Mouse (Mus musculus): ENCODE data around the gene Bhmt. TPM values are rescaled to one million over a fixed set of nuclear protein-coding genes. Genes with fewer than 3 reads are reported as not detected.

Bhmt gene
- total RNA-seq (2012; rRNA removed), result not detected in 2 replicates
- not detected in 2 replicates for total RNA-seq (2014; rRNA removed)
- not detected in 2 replicates for polyA plus RNA-seq (2012; ENCODE audit: insufficient read length, low read depth)

- no peak for TF ChIP-seq MAZ (IDR thresholded peaks at IDR 0.05; ENCODE audit: low read depth, low read length)
- no peak for TF ChIP-seq RCOR1 (conservative IDR thresholded peaks at IDR 0.05; ENCODE audit: low read depth, low read length)
- no peak for TF ChIP-seq ZMIZ1 (IDR thresholded peaks at IDR 0.05; ENCODE audit: low read depth, low read length)
- no peak for TF ChIP-seq USF1 (IDR thresholded peaks at IDR 0.05; ENCODE audit: low read depth, low read length)
- TF ChIP-seq TBP (conservative IDR thresholded peaks at IDR 0.05; ENCODE audit: low read depth, low read length), result no peak
- no peak for TF ChIP-seq PAX5 (IDR thresholded peaks at IDR 0.05; ENCODE audit: low read length)
- no peak for TF ChIP-seq JUN (IDR thresholded peaks at IDR 0.05; ENCODE audit: insufficient read depth, low read depth, low read length)
- no peak for TF ChIP-seq IRF4 (IDR thresholded peaks at IDR 0.05; ENCODE audit: low read depth, low read length)
- H3K4me1 ChIP-seq (ENCODE audit: control insufficient read depth in 1 of 2, insufficient read depth in 2 of 2), result peaks cover 4 to 7% of the 10 kb centered on the region in 2 experiments
- no peaks in the 10 kb centered on the region for H3K9me3 ChIP-seq (replicated peaks; ENCODE audit: low read length)
- no peaks in the 10 kb centered on the region for H3K27me3 ChIP-seq (replicated peaks)
- H3K79me2 ChIP-seq (replicated peaks; ENCODE audit: control insufficient read depth, extremely low read depth, insufficient read depth, poor library complexity, severe bottlenecking), result no peaks in the 10 kb centered on the region
- H3K9ac ChIP-seq (ENCODE audit: insufficient read depth, low read depth), result no peak within 1 kb of the TSS
- H3K4me2 ChIP-seq (ENCODE audit: insufficient read depth, low read depth, poor library complexity, severe bottlenecking), result no peak within 1 kb of the TSS
- H3K27ac ChIP-seq (ENCODE audit: insufficient read depth, low read depth), result no peak within 1 kb of the TSS
- in situ Hi-C loops (cut with MboI; ENCODE audit: low pct_ligation_motif_present, low pct_unique_long_range_greater_than_20kb, low sequenced_read_pairs), result no loop called here
- DNase-seq (ENCODE audit: extremely low read depth), result no peak
- no peaks in the 10 kb centered on the region for H3K36me3 ChIP-seq (replicated peaks in 1 of 2; ENCODE audit: control insufficient read depth in 1 of 2, insufficient read depth in 1 of 2, low read length in 1 of 2)
- H3K4me3 ChIP-seq (replicated peaks in 1 of 3; ENCODE audit: low read depth in 2 of 3, low read length in 2 of 3, poor library complexity in 1 of 3), result no peak within 1 kb of the TSS
- dilution Hi-C loops (cut with MboI; ENCODE audit: extremely low pct_ligation_motif_present, extremely low pct_unique_long_range_greater_than_20kb, low sequenced_read_pairs), result no loop called here
Observed at GRCm38 (mm10) chr13:93637282-93638245, at the start of gene Bhmt. Gene Bhmt (minus strand): TSS chr13:93637961.

DNA sequence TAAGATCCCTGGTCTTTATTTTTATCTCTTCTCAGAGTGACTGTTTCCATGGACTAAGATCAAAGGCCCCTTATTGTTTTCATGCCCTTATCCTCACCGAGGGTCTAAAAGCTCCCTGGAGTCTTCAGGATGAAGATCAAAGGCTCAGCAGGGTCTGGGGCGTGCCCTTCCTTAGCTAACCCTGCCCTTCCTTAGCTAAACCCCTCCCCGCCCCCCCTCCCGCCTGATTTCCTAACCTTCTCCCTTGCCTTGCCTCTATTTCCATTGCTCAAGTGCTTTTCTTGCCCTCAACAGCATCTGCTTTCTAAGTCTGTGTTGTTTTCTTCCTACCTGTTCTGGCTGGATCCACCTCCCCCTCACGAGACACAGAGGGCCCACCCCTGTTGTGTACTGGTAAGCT lies 49.6 kb upstream of the Bhmt start:
- no peak overlapping the region for H3K4me2 ChIP-seq (ENCODE audit: insufficient read depth, low read depth, poor library complexity, severe bottlenecking)
- no peaks in the 10 kb centered on the region for H3K36me3 ChIP-seq (replicated peaks in 1 of 2; ENCODE audit: control insufficient read depth in 1 of 2, insufficient read depth in 1 of 2, low read length in 1 of 2)
- H3K9ac ChIP-seq (ENCODE audit: insufficient read depth, low read depth), result no peak overlapping the region
- no peak overlapping the region for H3K4me3 ChIP-seq (replicated peaks in 1 of 3; ENCODE audit: low read depth in 2 of 3, low read length in 2 of 3, poor library complexity in 1 of 3)
- no peaks in the 10 kb centered on the region for H3K27me3 ChIP-seq (replicated peaks)
- no peaks in the 10 kb centered on the region for H3K9me3 ChIP-seq (replicated peaks; ENCODE audit: low read length)
- no peak overlapping the region for H3K27ac ChIP-seq (ENCODE audit: insufficient read depth, low read depth)
- no peak for TF ChIP-seq SMC3 (IDR thresholded peaks at IDR 0.05; ENCODE audit: low read depth, low read length)
- TF ChIP-seq POLR2A (IDR thresholded peaks at IDR 0.05; ENCODE audit: low read depth, low read length), result no peak
- H3K79me2 ChIP-seq (replicated peaks; ENCODE audit: control insufficient read depth, extremely low read depth, insufficient read depth, poor library complexity, severe bottlenecking), result no peaks in the 10 kb centered on the region
- dilution Hi-C loops (cut with MboI; ENCODE audit: extremely low pct_ligation_motif_present, extremely low pct_unique_long_range_greater_than_20kb, low sequenced_read_pairs) (no loop called here), in situ Hi-C loops (cut with MboI; ENCODE audit: low pct_ligation_motif_present, low pct_unique_long_range_greater_than_20kb, low sequenced_read_pairs) (no loop called here)
- H3K4me1 ChIP-seq (ENCODE audit: control insufficient read depth in 1 of 2, insufficient read depth in 2 of 2), result 0 out of 4 replicates have a peak, but pooled peaks cover 0 to 2% of the 10 kb centered on the region in 2 experiments
- DNase-seq (ENCODE audit: extremely low read depth), result no peak

DNA sequence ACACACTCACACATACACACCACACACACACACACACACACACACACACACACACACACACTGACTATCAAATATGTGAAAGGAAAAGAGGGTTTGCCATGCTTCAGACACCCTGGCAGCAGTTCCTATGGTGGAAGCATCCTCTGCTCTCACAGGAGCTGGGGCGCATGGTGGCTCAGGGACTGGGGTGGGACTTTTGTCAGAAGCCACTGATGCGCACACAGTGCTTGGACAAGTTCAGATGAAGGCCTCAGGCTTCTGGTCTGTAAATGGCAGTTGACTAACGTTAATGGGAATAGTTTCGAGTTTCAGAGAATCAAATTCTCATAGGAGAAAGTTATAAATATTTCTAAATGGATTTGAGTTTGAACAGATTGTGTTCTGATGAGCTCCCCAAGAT lies 47.5 kb upstream of the Bhmt start:
- H3K4me2 ChIP-seq (ENCODE audit: insufficient read depth, low read depth, poor library complexity, severe bottlenecking), result no peak overlapping the region
- H3K4me3 ChIP-seq (replicated peaks in 1 of 3; ENCODE audit: low read depth in 2 of 3, low read length in 2 of 3, poor library complexity in 1 of 3), result no peak overlapping the region
- dilution Hi-C loops (cut with MboI; ENCODE audit: extremely low pct_ligation_motif_present, extremely low pct_unique_long_range_greater_than_20kb, low sequenced_read_pairs) (no loop called here), in situ Hi-C loops (cut with MboI; ENCODE audit: low pct_ligation_motif_present, low pct_unique_long_range_greater_than_20kb, low sequenced_read_pairs) (no loop called here)
- H3K79me2 ChIP-seq (replicated peaks; ENCODE audit: control insufficient read depth, extremely low read depth, insufficient read depth, poor library complexity, severe bottlenecking), result no peaks in the 10 kb centered on the region
- no peak for TF ChIP-seq MEF2A (IDR thresholded peaks at IDR 0.05; ENCODE audit: borderline replicate concordance, low read depth, low read length)
- TF ChIP-seq ZC3H11A (IDR thresholded peaks at IDR 0.05; ENCODE audit: low read depth, low read length), result no peak
- no peak for TF ChIP-seq HCFC1 (IDR thresholded peaks at IDR 0.05; ENCODE audit: low read depth, low read length)
- TF ChIP-seq RAD21 (IDR thresholded peaks at IDR 0.05; ENCODE audit: low read depth, low read length), result no peak
- TF ChIP-seq JUND (conservative IDR thresholded peaks at IDR 0.05; ENCODE audit: low read depth, low read length), result no peak
- no peak for TF ChIP-seq POLR2A (IDR thresholded peaks at IDR 0.05; ENCODE audit: low read depth, low read length)
- no peak for TF ChIP-seq KAT2A (IDR thresholded peaks at IDR 0.05; ENCODE audit: insufficient replicate concordance, low read length)
- no peak for TF ChIP-seq CHD2 (IDR thresholded peaks at IDR 0.05; ENCODE audit: low read length)
- H3K27me3 ChIP-seq (replicated peaks), result no peaks in the 10 kb centered on the region
- H3K4me1 ChIP-seq (ENCODE audit: control insufficient read depth in 1 of 2, insufficient read depth in 2 of 2), result 0 out of 4 replicates have a peak, but pooled peaks cover 0 to 2% of the 10 kb centered on the region in 2 experiments
- no peak overlapping the region for H3K27ac ChIP-seq (ENCODE audit: insufficient read depth, low read depth)
- no peak overlapping the region for H3K9ac ChIP-seq (ENCODE audit: insufficient read depth, low read depth)
- no peaks in the 10 kb centered on the region for H3K36me3 ChIP-seq (replicated peaks in 1 of 2; ENCODE audit: control insufficient read depth in 1 of 2, insufficient read depth in 1 of 2, low read length in 1 of 2)
- no peaks in the 10 kb centered on the region for H3K9me3 ChIP-seq (replicated peaks; ENCODE audit: low read length)
- DNase-seq (ENCODE audit: extremely low read depth), result no peak
